Mouse (Mus musculus) lung, adult 18-20 months (tissue): ENCODE data around the gene Slc17a4.

Experiments used
- DNase-seq, 2 experiments: peaks; one replicate each; pipeline ENCODE4 v3.0.0; 2022; ENCODE audit warnings: mixed read lengths in 2 of 2

The Slc17a4 gene

GRCm38 (mm10) chr13:23889011-23889605, 25.7 kb downstream of the Slc17a4 start:
- no peak for DNase-seq

- no peak for DNase-seq
These were observed 27.6 kb downstream of the Slc17a4 start for GRCm38 (mm10) chr13:23887026-23887725.

- DNase-seq: no peak
These were observed 29.3 kb downstream of the Slc17a4 start for GRCm38 (mm10) chr13:23885540-23885939.

GRCm38 (mm10) chr13:23879636-23880035, 35.2 kb downstream of the Slc17a4 start:
- DNase-seq: no peak

- DNase-seq: no peak
These were observed 35.7 kb downstream of the Slc17a4 start for GRCm38 (mm10) chr13:23879106-23879505.

GRCm38 (mm10) chr13:23873141-23873540, 41.7 kb downstream of the Slc17a4 start:
- DNase-seq: no peak

GRCm38 (mm10) chr13:23869996-23870395, 44.8 kb downstream of the Slc17a4 start:
- no peak for DNase-seq

- DNase-seq: no peak
These were observed 45.8 kb downstream of the Slc17a4 start for GRCm38 (mm10) chr13:23868790-23869533.

- no peak for DNase-seq
These were observed 47.4 kb downstream of the Slc17a4 start, which contains the start of gene Slc17a1 for GRCm38 (mm10) chr13:23867405-23867804. Gene Slc17a1, plus strand, starts transcription at chr13:23867750.

- DNase-seq: no peak
These were observed 47.8 kb downstream of the Slc17a4 start for GRCm38 (mm10) chr13:23867000-23867399.

- no peak for DNase-seq
These were observed 48.6 kb downstream of the Slc17a4 start for GRCm38 (mm10) chr13:23866086-23866710.

- peak in 1 of 2 experiments; percentile 18 for DNase-seq
These were observed 50.1 kb downstream of the Slc17a4 start for GRCm38 (mm10) chr13:23864711-23865110.

- no peak for DNase-seq
These were observed 53.0 kb downstream of the Slc17a4 start for GRCm38 (mm10) chr13:23861815-23862214.

GRCm38 (mm10) chr13:23856401-23856800, 58.4 kb downstream of the Slc17a4 start:
- no peak for DNase-seq

- no peak for DNase-seq
These were observed 65.5 kb downstream of the Slc17a4 start for GRCm38 (mm10) chr13:23849299-23849698.
